Mouse (Mus musculus) heart, adult 2 months (tissue): ENCODE measurements around the gene Nxpe4.

Source experiments
- CTCF ChIP-seq: fragments of 200-600 bp; IDR thresholded peaks from 2 replicates; pipeline ENCODE4 v1.8.1; 2022; ENCODE audit warnings: antibody characterized with exemption, mild to moderate bottlenecking, moderate library complexity
- EP300 ChIP-seq: fragments of 200-500 bp; IDR thresholded peaks from 2 replicates; pipeline ENCODE4 v1.6.1; 2011; ENCODE audit warnings: low read depth, low read length, control low read depth; ENCODE audit not compliant: insufficient read depth
- POLR2A ChIP-seq: fragments of 200-500 bp; IDR thresholded peaks from 2 replicates; pipeline ENCODE4 v1.6.1; 2011; ENCODE audit warnings: mild to moderate bottlenecking, low read depth, low read length, control low read depth; ENCODE audit not compliant: insufficient read depth

GRCm38 (mm10) chr9:48265491-48265890 lies 103.7 kb downstream of the Nxpe4 start:
- TF ChIP-seq CTCF (no peak), EP300 (no peak), POLR2A (no peak)
